Mouse (Mus musculus) thymus, postnatal 4 days (tissue): ENCODE data around the gene Afp.

Experiments used
- DNase-seq: peaks from one replicate; pipeline ENCODE4 v3.0.0; 2021

Afp gene

GRCm38 (mm10) chr5:90490518-90490917 lies at the start of gene Afp:
TSS of gene Afp (plus strand) at chr5:90490737.
- no peak for DNase-seq

- DNase-seq: no peak
Observed at GRCm38 (mm10) chr5:90447577-90447976, 43.0 kb upstream of the Afp start.

GRCm38 (mm10) chr5:90449961-90450360 lies 40.6 kb upstream of the Afp start:
- no peak for DNase-seq

- DNase-seq: peak; percentile 6
Observed at GRCm38 (mm10) chr5:90452711-90453110, 37.8 kb upstream of the Afp start.

GRCm38 (mm10) chr5:90457241-90457640 lies 33.3 kb upstream of the Afp start:
- DNase-seq: no peak

GRCm38 (mm10) chr5:90458727-90459126 lies 31.8 kb upstream of the Afp start:
- no peak for DNase-seq

- no peak for DNase-seq
Observed at GRCm38 (mm10) chr5:90460619-90461018, 29.9 kb upstream of the Afp start, which contains the start of gene Alb. TSS of gene Alb (plus strand) at chr5:90460897.

- no peak for DNase-seq
Observed at GRCm38 (mm10) chr5:90466806-90467205, 23.7 kb upstream of the Afp start.

GRCm38 (mm10) chr5:90467245-90467644 lies 23.3 kb upstream of the Afp start:
- no peak for DNase-seq

- DNase-seq: no peak
Observed at GRCm38 (mm10) chr5:90470836-90471235, 19.7 kb upstream of the Afp start.

- DNase-seq: no peak
Observed at GRCm38 (mm10) chr5:90473902-90474301, 16.6 kb upstream of the Afp start.

GRCm38 (mm10) chr5:90474369-90474768 lies 16.2 kb upstream of the Afp start:
- no peak for DNase-seq

GRCm38 (mm10) chr5:90476741-90477140 lies 13.8 kb upstream of the Afp start:
- DNase-seq: no peak

- no peak for DNase-seq
Observed at GRCm38 (mm10) chr5:90477308-90478140, 13.0 kb upstream of the Afp start.

GRCm38 (mm10) chr5:90478886-90479285 lies 11.7 kb upstream of the Afp start:
- no peak for DNase-seq

GRCm38 (mm10) chr5:90485597-90485996 lies 4.9 kb upstream of the Afp start:
- DNase-seq: no peak

GRCm38 (mm10) chr5:90488323-90488722 lies 2.2 kb upstream of the Afp start:
- DNase-seq: no peak

- peak; percentile 62 for DNase-seq
Observed at GRCm38 (mm10) chr5:90492440-90492839, 1.9 kb downstream of the Afp start.

GRCm38 (mm10) chr5:90494308-90494707 lies 3.8 kb downstream of the Afp start:
- no peak for DNase-seq

GRCm38 (mm10) chr5:90499509-90499908 lies 9.0 kb downstream of the Afp start:
- DNase-seq: no peak

GRCm38 (mm10) chr5:90500714-90501113 lies 10.2 kb downstream of the Afp start:
- DNase-seq: peak; percentile 86

GRCm38 (mm10) chr5:90501752-90502151 lies 11.2 kb downstream of the Afp start:
- DNase-seq: no peak

GRCm38 (mm10) chr5:90504742-90505141 lies 14.2 kb downstream of the Afp start:
- no peak for DNase-seq

GRCm38 (mm10) chr5:90506507-90506906 lies 16.0 kb downstream of the Afp start:
- DNase-seq: no peak

- DNase-seq: no peak
Observed at GRCm38 (mm10) chr5:90507411-90507949, 16.9 kb downstream of the Afp start.
